Mouse (Mus musculus) liver, embryonic 12.5 days (tissue): ENCODE data around the gene Dgat2. TPM values are rescaled to one million over a fixed set of nuclear protein-coding genes. Genes with fewer than 3 reads are reported as not detected.
A peak's percentile ranks its signal among the peaks of the same experiment; 100 is the strongest.

Experiments
- ATAC-seq: fragments of 200-750 bp; cut with Nextera tagmentation; 2 replicates; pipeline ENCODE4 v1.8.0; 2017; ENCODE audit warnings: moderate number of reproducible peaks, mild to moderate bottlenecking, moderate library complexity
- H3K27ac ChIP-seq: fragments of 300-500 bp; sonication (generic); 2 replicates; pipeline ENCODE4 v1.5.1; 2016; ENCODE audit warnings: mild to moderate bottlenecking
- H3K27me3 ChIP-seq: fragments of 300-500 bp; sonication (generic); replicated peaks from 2 replicates; pipeline ENCODE4 v1.6.1; 2016; ENCODE audit warnings: mild to moderate bottlenecking, moderate library complexity
- H3K36me3 ChIP-seq: fragments of 300-500 bp; sonication (generic); 2 replicates; pipeline ENCODE4 v1.6.1; 2016; ENCODE audit warnings: mild to moderate bottlenecking, moderate library complexity
- H3K4me1 ChIP-seq: fragments of 300-500 bp; sonication (generic); 2 replicates; pipeline ENCODE4 v1.6.1; 2016
- H3K4me2 ChIP-seq: fragments of 300-500 bp; sonication (generic); 2 replicates; pipeline ENCODE4 v1.6.1; 2016; ENCODE audit warnings: mild to moderate bottlenecking, moderate library complexity
- H3K4me3 ChIP-seq: fragments of 300-500 bp; sonication (generic); 2 replicates; pipeline ENCODE4 v1.5.1; 2016; ENCODE audit warnings: mild to moderate bottlenecking, moderate library complexity
- H3K9ac ChIP-seq: fragments of 300-500 bp; sonication (generic); 2 replicates; pipeline ENCODE4 v1.6.1; 2016; ENCODE audit warnings: mild to moderate bottlenecking, moderate library complexity
- H3K9me3 ChIP-seq: fragments of 300-500 bp; sonication (generic); replicated peaks from 2 replicates; pipeline ENCODE4 v1.6.1; 2016; ENCODE audit warnings: mild to moderate bottlenecking, moderate library complexity
- WGBS: fragments of 180-500 bp; shearing (Covaris S2); methylation state at CpG from one replicate; pipeline ENCODE4 v1.1.7; 2016; ENCODE audit not compliant: insufficient replicate concordance; 5-methylcytosine and 5-hydroxymethylcytosine counted together
- polyA plus RNA-seq: library from polyadenylated mRNA; unstranded; fragments of >200 nt; fragmentation: Nextera tagmentation; extraction: Ambion mirVana; gene quantifications from 2 replicates; pipeline ENCODE4 v1.2.1, GENCODE M21; 2016

Dgat2 gene
- polyA plus RNA-seq, 1 experiment from 2014 or later: 59.3 TPM

- Histone ChIP-seq H3K36me3 (peaks cover 7% of the 10 kb centered on the region; the same call in 1 of the 2 replicates), H3K27ac (no peak overlapping the region), H3K9ac (no peak overlapping the region), H3K27me3 (no peaks in the 10 kb centered on the region; the same call in none of the 2 replicates), H3K4me3 (no peak overlapping the region), H3K9me3 (no peaks in the 10 kb centered on the region), H3K4me2 (no peak overlapping the region), H3K4me1 (peaks cover 26% of the 10 kb centered on the region)
- ATAC-seq: no peak
- WGBS: 66% methylated on average over 10 of the region's 10 CpGs
Observed at GRCm38 (mm10) chr7:99214621-99215185, 32.2 kb upstream of the Dgat2 start.

DNA sequence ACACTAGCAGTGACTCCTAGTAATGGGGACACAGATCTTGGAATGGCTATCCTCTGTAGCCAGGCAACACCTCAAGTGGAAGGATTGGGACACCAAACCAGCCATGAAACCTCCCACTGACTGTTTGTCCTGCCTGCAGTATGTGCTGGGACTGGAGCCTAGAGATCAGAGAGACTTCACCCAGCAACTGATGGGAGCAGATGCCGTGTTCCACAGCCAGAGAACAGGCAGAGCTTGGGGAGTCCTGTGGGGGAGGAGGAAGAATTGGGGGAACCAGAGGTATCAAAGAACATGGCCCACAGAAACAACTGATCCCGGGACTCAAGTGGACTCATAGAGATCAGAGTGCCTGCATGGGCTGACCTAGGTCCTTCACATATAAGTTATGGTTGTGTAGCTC lies 31.2 kb upstream of the Dgat2 start:
- Histone ChIP-seq H3K4me2 (no peak overlapping the region), H3K4me1 (peaks cover 26% of the 10 kb centered on the region), H3K27ac (no peak overlapping the region), H3K9me3 (no peaks in the 10 kb centered on the region), H3K36me3 (no peaks in the 10 kb centered on the region), H3K27me3 (no peaks in the 10 kb centered on the region; the same call in 1 of the 2 replicates), H3K4me3 (no peak overlapping the region), H3K9ac (no peak overlapping the region)
- ATAC-seq: no peak
- WGBS: 65% methylated on average over 2 of the region's 2 CpGs

GRCm38 (mm10) chr7:99213056-99213455 lies 30.5 kb upstream of the Dgat2 start:
- no peak overlapping the region for H3K27ac ChIP-seq
- H3K9ac ChIP-seq: no peak overlapping the region
- H3K4me1 ChIP-seq: peaks cover 26% of the 10 kb centered on the region
- no peak for ATAC-seq
- no peak overlapping the region for H3K4me2 ChIP-seq
- H3K36me3 ChIP-seq: no peaks in the 10 kb centered on the region
- no peaks in the 10 kb centered on the region; the same call in 1 of the 2 replicates for H3K27me3 ChIP-seq
- WGBS: 52% methylated on average over 1 of the region's 1 CpGs
- no peak overlapping the region for H3K4me3 ChIP-seq
- no peaks in the 10 kb centered on the region for H3K9me3 ChIP-seq

DNA sequence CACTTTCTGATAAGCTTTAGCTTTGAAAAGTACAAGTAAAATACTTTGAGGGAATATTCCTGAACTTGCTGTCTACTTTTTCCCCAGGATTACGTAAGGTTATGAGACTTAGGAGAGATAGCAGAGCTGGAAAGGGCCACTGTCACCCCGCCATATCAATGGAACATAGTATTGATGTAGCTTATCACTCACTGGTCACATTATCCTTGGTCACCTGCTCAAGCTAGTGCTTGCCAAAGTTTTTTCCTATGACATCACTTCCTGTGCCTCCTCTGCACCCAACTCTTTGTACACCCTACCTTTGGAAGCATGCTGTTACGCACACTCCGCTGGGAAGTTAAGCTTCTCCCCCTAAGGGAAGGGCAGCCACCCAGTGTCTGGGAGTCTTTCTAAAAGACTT lies 26.2 kb upstream of the Dgat2 start:
- Histone ChIP-seq H3K4me1 (peaks cover 9% of the 10 kb centered on the region; the same call in 1 of the 2 replicates), H3K27me3 (no peaks in the 10 kb centered on the region), H3K27ac (no peak overlapping the region), H3K9ac (no peak overlapping the region), H3K9me3 (no peaks in the 10 kb centered on the region), H3K36me3 (no peaks in the 10 kb centered on the region), H3K4me2 (no peak overlapping the region), H3K4me3 (no peak overlapping the region)
- no peak for ATAC-seq
- 72% methylated on average over 4 of the region's 4 CpGs for WGBS

DNA sequence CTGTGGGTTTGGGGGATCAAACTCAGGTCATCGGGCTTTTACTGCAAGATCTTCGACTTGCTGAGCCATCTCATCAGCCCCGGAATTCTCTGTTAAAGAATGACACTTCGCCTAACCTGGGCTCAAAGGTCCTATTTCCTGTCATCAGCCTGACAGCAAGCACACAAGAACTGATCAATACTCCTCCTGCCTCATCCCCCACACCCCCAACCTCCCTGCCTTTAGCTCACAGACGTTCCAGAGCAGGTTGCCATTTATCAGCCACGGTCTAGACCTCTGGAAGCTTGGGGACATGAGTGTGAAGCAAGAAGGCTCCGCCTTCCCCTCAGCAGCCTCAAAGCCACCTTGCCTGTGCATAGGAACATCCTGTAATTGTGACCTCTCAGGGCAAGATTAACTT lies 23.8 kb upstream of the Dgat2 start:
- 59% methylated on average over 7 of the region's 7 CpGs for WGBS
- Histone ChIP-seq H3K9me3 (no peaks in the 10 kb centered on the region), H3K4me2 (no peak overlapping the region), H3K27me3 (no peaks in the 10 kb centered on the region), H3K9ac (no peak overlapping the region), H3K4me3 (no peak overlapping the region), H3K36me3 (no peaks in the 10 kb centered on the region), H3K4me1 (no peaks in the 10 kb centered on the region), H3K27ac (no peak overlapping the region)
- ATAC-seq: 0 out of 2 replicates have a peak, but pooled peaks have one; percentile 24

GRCm38 (mm10) chr7:99202163-99202562 lies 19.6 kb upstream of the Dgat2 start:
- ATAC-seq: no peak
- Histone ChIP-seq H3K4me2 (no peak overlapping the region), H3K27ac (no peak overlapping the region), H3K27me3 (no peaks in the 10 kb centered on the region), H3K4me1 (0 out of 2 replicates have a peak, but pooled peaks cover 4% of the 10 kb centered on the region), H3K4me3 (no peak overlapping the region), H3K9ac (no peak overlapping the region), H3K36me3 (no peaks in the 10 kb centered on the region), H3K9me3 (no peaks in the 10 kb centered on the region)
- WGBS: 58% methylated on average over 7 of the region's 7 CpGs

- Histone ChIP-seq H3K4me2 (no peak overlapping the region), H3K9me3 (no peaks in the 10 kb centered on the region), H3K27ac (no peak overlapping the region), H3K4me1 (0 out of 2 replicates have a peak, but pooled peaks cover 4% of the 10 kb centered on the region), H3K27me3 (no peaks in the 10 kb centered on the region), H3K36me3 (no peaks in the 10 kb centered on the region), H3K9ac (no peak overlapping the region), H3K4me3 (no peak overlapping the region)
- ATAC-seq: no peak
- WGBS: 39% methylated on average over 4 of the region's 4 CpGs
Observed at GRCm38 (mm10) chr7:99200290-99200689, 17.8 kb upstream of the Dgat2 start.

DNA sequence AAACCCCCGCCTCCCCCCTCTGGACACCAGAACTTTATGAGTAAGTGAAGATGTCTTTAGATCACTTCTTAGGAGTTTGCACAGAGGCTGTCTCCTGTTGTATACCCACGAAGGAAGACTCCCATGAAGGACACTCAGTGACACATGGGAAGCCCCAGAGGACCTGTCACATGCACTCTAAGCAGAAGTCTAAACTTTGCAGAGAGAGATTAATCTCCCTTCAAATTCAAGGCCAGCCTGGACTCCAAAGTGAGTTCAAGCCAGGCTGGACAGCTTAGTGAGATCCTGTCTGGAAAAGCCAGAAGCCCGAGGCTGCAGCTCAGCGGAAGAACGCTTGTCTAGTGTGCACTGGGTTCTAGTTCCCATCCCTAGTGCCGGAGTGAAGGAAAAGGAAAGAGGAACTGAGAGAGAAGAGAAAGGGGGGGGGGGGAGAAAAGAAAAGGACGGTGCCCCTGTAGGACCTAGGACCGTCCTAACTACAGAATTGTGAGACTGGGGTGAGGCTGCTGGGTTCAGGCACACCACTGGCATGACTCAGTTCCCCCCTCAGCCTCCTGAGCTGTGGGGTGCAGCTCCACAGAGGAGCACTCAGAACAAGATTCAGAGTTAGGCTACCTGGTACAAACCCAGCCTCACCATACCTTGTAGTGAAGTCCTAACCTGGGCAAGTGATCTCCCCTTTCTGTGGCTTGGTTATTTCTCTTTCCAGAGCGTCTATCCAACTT lies 17.1 kb upstream of the Dgat2 start:
- WGBS: 62% methylated on average over 9 of the region's 9 CpGs
- no peak overlapping the region for H3K27ac ChIP-seq
- no peak for ATAC-seq

GRCm38 (mm10) chr7:99198811-99199210 lies 16.3 kb upstream of the Dgat2 start:
- H3K9ac ChIP-seq: no peak overlapping the region
- H3K4me3 ChIP-seq: no peak overlapping the region
- H3K36me3 ChIP-seq: no peaks in the 10 kb centered on the region
- H3K4me2 ChIP-seq: no peak overlapping the region
- no peak for ATAC-seq
- no peak overlapping the region for H3K27ac ChIP-seq
- H3K4me1 ChIP-seq: 0 out of 2 replicates have a peak, but pooled peaks cover 4% of the 10 kb centered on the region
- no peaks in the 10 kb centered on the region for H3K27me3 ChIP-seq
- no peaks in the 10 kb centered on the region for H3K9me3 ChIP-seq
- WGBS: 71% methylated on average over 2 of the region's 2 CpGs

More for the DNA sequence above, 17.1 kb upstream of the Dgat2 start:
- H3K4me3 ChIP-seq: no peak overlapping the region
- no peak overlapping the region for H3K4me2 ChIP-seq
- H3K4me1 ChIP-seq: 0 out of 2 replicates have a peak, but pooled peaks cover 4% of the 10 kb centered on the region
- H3K36me3 ChIP-seq: no peaks in the 10 kb centered on the region
- H3K9ac ChIP-seq: no peak overlapping the region
- no peaks in the 10 kb centered on the region for H3K27me3 ChIP-seq
- no peaks in the 10 kb centered on the region for H3K9me3 ChIP-seq

DNA sequence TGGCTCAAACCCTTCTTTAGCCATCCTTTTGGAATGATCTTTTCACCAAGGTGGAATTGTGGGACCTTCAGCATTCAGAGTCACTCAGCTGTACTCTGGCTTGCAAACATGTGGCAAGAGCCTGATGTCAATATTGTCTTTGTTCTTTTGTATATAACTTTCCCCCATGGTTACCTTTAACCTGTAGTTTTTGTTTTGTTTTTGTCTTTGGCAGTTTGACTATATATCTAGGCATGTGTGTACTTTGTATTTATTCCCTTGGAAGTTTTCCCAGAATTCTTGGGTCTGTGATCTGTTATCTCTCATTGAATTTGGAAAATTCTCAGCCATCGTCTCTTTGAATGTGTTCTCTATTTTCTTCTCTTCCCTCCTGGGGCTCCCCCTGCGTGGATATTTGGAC lies 12.0 kb upstream of the Dgat2 start:
- no peaks in the 10 kb centered on the region for H3K9me3 ChIP-seq
- H3K36me3 ChIP-seq: no peaks in the 10 kb centered on the region
- WGBS: 48% methylated on average over 2 of the region's 2 CpGs
- H3K27ac ChIP-seq: no peak overlapping the region
- H3K27me3 ChIP-seq: no peaks in the 10 kb centered on the region
- no peak overlapping the region for H3K4me3 ChIP-seq
- no peak overlapping the region for H3K9ac ChIP-seq
- ATAC-seq: no peak
- H3K4me2 ChIP-seq: no peak overlapping the region
- H3K4me1 ChIP-seq: 0 out of 2 replicates have a peak, but pooled peaks cover 3% of the 10 kb centered on the region

DNA sequence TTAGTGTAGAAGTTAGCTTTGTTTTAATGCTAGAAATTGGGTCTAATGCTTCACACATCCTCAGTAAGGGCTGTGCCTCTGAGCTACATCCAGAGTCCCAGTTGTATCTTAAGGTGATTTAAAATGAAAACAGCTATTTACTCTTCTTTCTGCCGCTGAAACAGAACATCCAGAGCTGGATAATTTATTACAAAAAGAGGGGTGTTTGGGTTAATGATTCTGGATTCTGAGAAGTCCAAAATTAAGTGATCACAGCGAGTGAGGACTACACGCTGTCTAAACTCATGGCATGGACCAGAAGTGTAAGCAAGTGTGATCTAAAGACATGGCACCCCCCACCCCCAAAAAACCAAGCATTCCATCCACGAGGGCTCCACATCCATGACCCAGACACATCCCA lies 11.4 kb upstream of the Dgat2 start:
- 62% methylated on average over 4 of the region's 4 CpGs for WGBS
- Histone ChIP-seq H3K27ac (no peak overlapping the region), H3K27me3 (no peaks in the 10 kb centered on the region), H3K4me3 (no peak overlapping the region), H3K4me1 (peaks cover 5% of the 10 kb centered on the region; the same call in 1 of the 2 replicates), H3K4me2 (no peak overlapping the region), H3K9me3 (no peaks in the 10 kb centered on the region), H3K9ac (no peak overlapping the region), H3K36me3 (no peaks in the 10 kb centered on the region)
- ATAC-seq: no peak

- no peak overlapping the region for H3K9ac ChIP-seq
- H3K4me3 ChIP-seq: no peak overlapping the region
- H3K4me1 ChIP-seq: peaks cover 10% of the 10 kb centered on the region; the same call in 1 of the 2 replicates
- no peak overlapping the region for H3K27ac ChIP-seq
- peaks cover 5% of the 10 kb centered on the region; the same call in 1 of the 2 replicates for H3K27me3 ChIP-seq
- no peaks in the 10 kb centered on the region for H3K36me3 ChIP-seq
- H3K4me2 ChIP-seq: no peak overlapping the region
- H3K9me3 ChIP-seq: no peaks in the 10 kb centered on the region
- 0 out of 2 replicates have a peak, but pooled peaks have one; percentile 13 for ATAC-seq
Observed at GRCm38 (mm10) chr7:99191411-99191810, 8.9 kb upstream of the Dgat2 start.
